Mouse (Mus musculus) lung, adult 18-20 months (tissue): ENCODE measurements at regions not wholly inside any gene's neighbourhood (a gene's known extent, or its start where the extent isn't known, plus 50 kb on each side); places are given as distances from the start of the nearest gene placed in this dataset.

Experiments
- DNase-seq, 2 experiments: peaks; one replicate each; pipeline ENCODE4 v3.0.0; 2022; ENCODE audit warnings: mixed read lengths in 2 of 2

GRCm38 (mm10) chr13:53996867-53997266, 58.6 kb downstream of the Drd1 start:
- no peak for DNase-seq

DNA sequence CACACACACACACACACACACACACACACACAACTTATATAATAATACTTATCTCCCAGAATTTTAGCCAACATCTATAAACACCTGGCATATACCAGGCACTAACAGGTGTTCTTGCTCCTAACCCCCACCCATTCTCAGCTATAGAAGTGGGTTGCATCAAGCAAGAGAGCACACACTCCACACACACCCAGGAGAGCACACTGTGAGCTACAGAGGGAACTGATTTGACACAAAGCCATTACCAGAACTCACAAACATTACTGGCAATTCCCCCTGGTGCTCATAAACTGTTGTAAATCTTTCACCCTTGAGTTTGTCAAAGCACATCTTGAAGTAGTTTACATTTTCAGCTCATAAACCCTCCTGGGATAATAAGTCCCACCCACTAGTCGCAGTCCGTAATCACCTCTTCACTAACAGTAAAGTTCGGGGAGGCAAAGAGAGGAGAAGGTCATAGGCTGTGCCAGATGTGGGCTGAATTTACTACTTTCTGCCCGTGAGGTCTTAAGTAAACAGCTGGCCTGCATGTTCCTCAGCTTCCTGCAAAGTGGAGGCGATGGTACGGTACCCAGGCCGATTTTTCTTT, 62.5 kb downstream of the Drd1 start:
- DNase-seq = no peak

GRCm38 (mm10) chr13:53979226-53979625, 76.3 kb downstream of the Drd1 start:
- DNase-seq = no peak

- DNase-seq = no peak
Measured at GRCm38 (mm10) chr13:53969421-53969820, 86.1 kb downstream of the Drd1 start.

GRCm38 (mm10) chr13:53956167-53956566, 99.3 kb downstream of the Drd1 start:
- no peak for DNase-seq

DNA sequence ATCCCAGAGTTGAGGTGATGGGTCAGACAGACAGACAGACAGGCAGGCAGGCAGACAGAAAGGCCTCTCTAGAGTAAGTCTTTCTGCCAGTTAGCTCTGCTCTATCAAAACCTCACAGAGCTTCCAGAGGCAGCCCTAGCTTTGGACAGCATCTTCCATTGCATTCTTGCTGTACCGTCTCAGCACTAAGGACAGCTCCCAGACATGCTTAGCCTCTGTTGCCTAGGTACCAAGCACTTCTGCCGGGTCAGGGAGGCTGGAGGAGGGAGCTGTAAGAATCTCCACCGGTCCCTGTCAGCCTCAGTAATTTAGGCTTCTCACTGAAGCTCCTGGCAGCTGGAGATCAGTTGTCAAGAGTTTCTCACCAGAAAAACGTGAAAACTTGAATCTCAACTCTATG, 107.4 kb downstream of the Drd1 start:
- DNase-seq = no peak

- no peak for DNase-seq
Measured at GRCm38 (mm10) chr13:53945681-53946080, 109.8 kb downstream of the Drd1 start.

DNA sequence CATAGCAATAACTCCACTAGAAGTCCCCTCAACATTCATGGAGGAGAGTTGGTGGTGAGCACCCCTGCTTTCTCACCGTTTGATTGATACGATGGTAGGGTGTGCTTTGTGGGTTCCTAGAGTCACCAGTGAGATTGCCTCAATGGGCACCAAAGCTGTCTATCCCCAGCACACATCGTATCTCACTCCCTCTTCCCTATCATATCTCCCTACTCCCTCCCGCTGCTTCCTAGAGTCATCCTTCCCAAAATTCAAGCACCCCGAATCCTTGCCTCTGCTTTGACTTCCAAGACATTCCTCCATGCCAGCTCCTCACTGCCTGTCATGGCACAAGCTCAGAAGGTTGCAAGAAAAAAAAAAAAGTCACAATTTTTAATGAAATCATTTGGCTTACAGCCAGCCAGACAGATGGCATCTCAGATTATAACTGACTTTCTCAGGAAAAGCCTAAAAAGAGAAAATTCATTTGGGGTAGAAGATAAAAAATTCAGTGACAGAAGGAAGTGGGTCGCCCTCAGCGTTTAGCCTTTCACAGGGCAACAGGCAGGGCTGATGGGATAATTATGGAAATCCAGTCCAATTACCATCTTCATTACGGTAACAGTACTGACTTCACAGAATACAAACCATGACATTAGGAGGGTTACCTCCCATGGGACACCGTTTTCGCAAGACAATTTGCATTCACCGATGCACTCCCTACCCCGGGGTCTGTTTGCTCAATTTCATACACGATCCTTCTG, 114.3 kb downstream of the Drd1 start:
- DNase-seq = no peak

GRCm38 (mm10) chr13:53935174-53935699, 120.3 kb downstream of the Drd1 start:
- DNase-seq = no peak

DNA sequence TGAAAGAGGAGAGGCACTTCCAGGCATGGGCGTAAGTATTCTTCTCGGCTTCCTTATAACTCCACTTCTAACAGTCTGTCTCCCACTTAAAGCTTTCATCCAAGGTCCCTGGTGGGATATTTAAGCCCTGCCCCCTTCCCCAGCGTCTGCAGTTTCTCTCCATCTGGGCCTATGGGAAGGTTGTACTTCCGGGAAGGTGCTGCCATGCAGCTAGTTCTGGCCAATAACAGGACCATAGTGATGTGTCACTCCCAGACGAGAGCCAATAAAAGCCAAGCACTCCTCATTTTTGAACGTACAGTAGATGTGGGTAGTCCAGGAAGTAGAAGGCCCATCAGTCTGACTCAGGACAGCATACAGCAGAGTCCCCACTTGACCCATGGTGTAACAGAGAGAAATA, 121.0 kb downstream of the Drd1 start:
- no peak for DNase-seq

GRCm38 (mm10) chr13:53926128-53926527, 129.4 kb downstream of the Drd1 start:
- DNase-seq = no peak

DNA sequence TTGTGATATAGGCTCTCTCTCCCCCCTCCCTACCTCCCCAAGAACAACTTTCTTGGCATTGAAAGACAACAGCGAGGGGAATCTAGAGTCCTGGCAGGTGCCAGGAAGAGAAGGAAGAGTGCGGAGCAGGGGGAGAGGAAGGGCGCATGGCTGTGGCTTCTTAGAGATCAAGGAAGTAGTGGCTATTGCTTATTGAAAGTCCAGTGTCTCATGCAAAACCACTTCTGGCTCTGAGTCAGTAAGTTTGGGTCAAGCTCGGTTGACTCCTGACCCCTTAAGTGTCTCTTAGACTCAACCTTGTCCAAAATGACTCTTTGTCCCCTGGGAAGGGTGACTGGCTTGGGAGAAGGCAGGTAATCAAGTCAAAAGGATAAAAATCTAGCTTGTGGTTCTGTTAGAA, 131.1 kb downstream of the Drd1 start:
- no peak for DNase-seq

GRCm38 (mm10) chr13:53923721-53924374, 131.7 kb downstream of the Drd1 start:
- no peak for DNase-seq

DNA sequence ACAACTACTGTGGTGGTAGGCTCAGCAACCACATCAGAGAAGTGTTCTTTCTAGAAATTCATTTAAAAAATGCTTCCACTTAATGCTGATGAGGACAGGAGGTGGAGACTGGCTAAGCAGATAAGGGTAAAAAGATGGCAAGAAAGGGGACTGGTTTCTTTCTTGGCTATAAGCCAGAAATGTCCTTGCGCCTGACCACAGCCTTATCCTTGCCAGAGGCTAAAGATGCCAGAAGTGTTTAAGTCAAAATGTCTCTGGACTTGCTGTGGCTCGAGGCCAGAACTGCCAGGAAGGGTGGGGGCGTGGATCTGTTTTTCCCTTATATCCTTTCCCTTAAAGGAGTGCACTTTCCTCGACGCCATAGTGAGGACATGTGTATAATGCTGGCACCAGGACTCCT, 133.7 kb downstream of the Drd1 start:
- no peak for DNase-seq

GRCm38 (mm10) chr13:53919851-53920381, 135.6 kb downstream of the Drd1 start:
- DNase-seq = no peak

GRCm38 (mm10) chr13:53915456-53915855, 140.0 kb downstream of the Drd1 start:
- DNase-seq = no peak

DNA sequence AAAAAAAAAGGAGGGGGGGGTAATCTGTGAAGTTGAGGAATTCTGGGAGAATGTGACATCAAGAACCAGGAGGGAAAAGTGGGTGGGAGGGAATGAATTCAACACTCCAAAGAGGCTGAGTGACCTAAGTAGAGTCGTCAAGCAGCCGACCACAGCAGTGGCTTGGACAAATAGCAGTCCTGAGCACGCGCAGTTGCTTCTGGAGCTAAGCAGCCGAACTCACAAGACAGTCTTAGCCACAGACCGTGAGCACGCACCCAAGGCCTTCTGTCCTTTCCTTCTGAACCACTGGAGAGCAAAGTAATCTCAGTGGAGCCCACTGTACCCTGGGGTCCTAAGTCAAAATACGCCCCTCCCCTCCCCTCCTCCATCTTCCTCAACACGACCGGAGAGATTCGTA, 141.1 kb downstream of the Drd1 start:
- DNase-seq = no peak

DNA sequence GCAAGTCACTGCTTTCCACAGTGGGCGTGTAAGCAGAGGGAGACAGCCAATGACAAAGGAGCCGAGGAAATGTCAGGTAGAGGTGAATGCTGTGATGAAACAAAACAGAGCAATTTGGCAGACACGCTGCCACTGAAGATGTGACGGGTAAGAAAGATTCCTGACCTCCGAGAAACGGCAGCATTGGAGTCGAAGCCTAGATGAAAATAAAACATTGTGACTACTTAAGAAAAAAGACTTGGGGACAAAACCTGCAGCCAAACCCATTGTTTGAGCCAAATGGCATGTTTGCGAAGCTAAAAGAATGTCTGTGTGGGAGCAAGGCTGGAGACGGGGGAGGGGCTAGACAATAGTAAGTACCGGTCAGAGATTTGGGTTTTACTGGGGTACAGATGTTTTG, 142.0 kb downstream of the Drd1 start:
- DNase-seq = no peak

DNA sequence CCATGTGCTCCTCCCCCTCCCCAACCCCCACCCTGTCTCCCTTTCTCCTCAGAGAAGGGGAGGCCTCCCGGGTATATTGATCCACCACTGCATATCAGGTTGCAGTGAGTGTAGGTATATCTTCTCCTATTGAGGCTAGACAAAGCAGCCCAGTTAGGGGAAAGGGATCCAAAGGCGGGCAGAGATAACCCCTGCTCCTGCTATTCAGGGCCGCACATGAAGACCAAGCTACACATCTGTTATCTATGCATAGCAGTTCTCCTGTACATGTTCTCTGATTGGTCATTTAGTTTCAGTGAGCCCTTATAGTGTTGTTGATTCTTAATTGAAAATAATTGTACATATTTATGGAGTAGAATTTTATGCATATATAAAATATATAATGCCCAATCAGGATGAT, 143.7 kb downstream of the Drd1 start:
- DNase-seq = no peak

DNA sequence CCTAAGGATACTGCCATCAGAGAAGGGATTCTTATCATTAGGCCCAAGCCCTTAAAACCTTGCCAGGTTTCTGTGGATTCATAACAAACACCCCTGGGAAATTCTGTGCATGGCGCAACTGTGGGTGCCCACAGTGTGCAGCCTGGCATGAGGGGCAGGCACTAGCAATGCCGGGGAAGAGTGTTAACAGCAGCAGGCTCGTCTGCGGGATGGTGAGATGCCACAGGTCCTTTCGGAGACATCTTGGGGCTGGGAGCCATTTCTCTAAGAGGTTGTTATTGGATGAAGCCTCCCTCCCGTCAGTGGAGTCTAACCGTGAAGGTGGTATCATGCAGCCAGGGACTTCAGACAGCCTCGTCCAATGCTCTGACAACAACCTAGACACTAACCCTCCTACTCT, 144.2 kb downstream of the Drd1 start:
- no peak for DNase-seq

DNA sequence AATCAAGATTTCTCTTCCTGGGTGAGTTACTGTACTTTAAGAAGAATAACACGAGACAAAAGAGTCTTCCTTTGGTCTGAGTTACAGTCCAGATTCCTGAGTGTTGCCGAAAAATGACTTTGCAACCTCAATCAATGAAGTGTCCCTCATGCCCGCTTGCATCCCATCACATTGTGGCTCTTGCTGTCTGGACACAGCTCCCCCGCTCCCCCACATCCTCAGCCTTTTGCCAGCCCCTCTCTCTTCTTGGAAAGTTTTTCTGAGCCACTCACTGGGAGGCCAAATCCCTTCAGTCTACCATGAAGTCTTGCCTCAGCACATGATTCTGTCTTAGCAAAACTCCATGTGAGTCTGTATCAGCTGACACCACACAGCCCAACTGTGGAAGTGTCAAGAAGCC, 145.3 kb downstream of the Drd1 start:
- DNase-seq = no peak

- DNase-seq = no peak
Measured at GRCm38 (mm10) chr13:53904471-53904870, 151.0 kb downstream of the Drd1 start.

- no peak for DNase-seq
Measured at GRCm38 (mm10) chr13:53903626-53904025, 151.9 kb downstream of the Drd1 start.

- no peak for DNase-seq
Measured at GRCm38 (mm10) chr13:53902831-53903230, 152.7 kb downstream of the Drd1 start.
